Mouse (Mus musculus) stomach, postnatal 0 days (tissue): ENCODE measurements around the gene Pyroxd1. TPM values are rescaled to one million over a fixed set of nuclear protein-coding genes. Genes with fewer than 3 reads are reported as not detected.

Experiments used
- ATAC-seq: fragments of 200-750 bp; cut with Nextera tagmentation; 2 replicates; pipeline ENCODE4 v1.8.0; 2017; ENCODE audit not compliant: low FRiP score, low TSS enrichment
- DNase-seq: peaks from one replicate; pipeline ENCODE4 v3.0.0-alpha.2; 2016; ENCODE audit warnings: low spot score
- H3K27ac ChIP-seq: fragments of 300-500 bp; sonication (generic); replicated peaks from 2 replicates; pipeline ENCODE4 v1.5.1; 2014; ENCODE audit warnings: mild to moderate bottlenecking, control low read depth
- H3K27me3 ChIP-seq: fragments of 300-500 bp; sonication (generic); 2 replicates; pipeline ENCODE4 v1.6.1; 2014; ENCODE audit warnings: low read length; ENCODE audit not compliant: control insufficient read depth, insufficient read depth
- H3K36me3 ChIP-seq: fragments of 300-500 bp; sonication (generic); 2 replicates; pipeline ENCODE4 v1.6.1; 2014; ENCODE audit warnings: low read length, mixed read lengths; ENCODE audit not compliant: control insufficient read depth, insufficient read depth
- H3K4me1 ChIP-seq: fragments of 300-500 bp; sonication (generic); replicated peaks from 2 replicates; pipeline ENCODE4 v1.6.1; 2014; ENCODE audit warnings: antibody characterized with exemption; ENCODE audit not compliant: control insufficient read depth, insufficient read depth
- H3K4me2 ChIP-seq: fragments of 300-500 bp; sonication (generic); replicated peaks from 2 replicates; pipeline ENCODE4 v1.6.1; 2014; ENCODE audit warnings: low read depth, mild to moderate bottlenecking, control low read depth, moderate library complexity
- H3K4me3 ChIP-seq: fragments of 300-500 bp; sonication (generic); 2 replicates; pipeline ENCODE4 v1.5.1; 2014; ENCODE audit warnings: low read depth, low read length, control low read depth
- H3K9ac ChIP-seq: fragments of 300-500 bp; sonication (generic); 2 replicates; pipeline ENCODE4 v1.6.1; 2014; ENCODE audit warnings: mild to moderate bottlenecking, low read length, control low read depth, mixed read lengths
- H3K9me3 ChIP-seq: fragments of 300-500 bp; sonication (generic); 2 replicates; pipeline ENCODE4 v1.6.1; 2016; ENCODE audit warnings: low read length; ENCODE audit not compliant: control insufficient read depth
- CTCF ChIP-seq: IDR thresholded peaks from 2 replicates; pipeline ENCODE4 v1.5.1; 2016; ENCODE audit warnings: antibody characterized with exemption, low read depth, mild to moderate bottlenecking, moderate library complexity
- EP300 ChIP-seq: optimal IDR thresholded peaks from 2 replicates; pipeline ENCODE3; 2016; ENCODE audit warnings: antibody characterized with exemption
- WGBS: fragments of 180-500 bp; shearing (Covaris S2); extraction: QIAGEN DNeasy Blood & Tissue Kit; methylation state at CpG from one replicate; pipeline ENCODE4 v1.1.7; 2014; 5-methylcytosine and 5-hydroxymethylcytosine counted together
- polyA plus RNA-seq: library from polyadenylated mRNA; unstranded; fragments of >200 nt; fragmentation: Nextera tagmentation; extraction: Ambion mirVana; gene quantifications from 2 replicates; pipeline ENCODE4 v1.2.1, GENCODE M21; 2015

Gene Pyroxd1
- polyA plus RNA-seq, 1 experiment from 2014 or later, result 24.7 TPM

DNA sequence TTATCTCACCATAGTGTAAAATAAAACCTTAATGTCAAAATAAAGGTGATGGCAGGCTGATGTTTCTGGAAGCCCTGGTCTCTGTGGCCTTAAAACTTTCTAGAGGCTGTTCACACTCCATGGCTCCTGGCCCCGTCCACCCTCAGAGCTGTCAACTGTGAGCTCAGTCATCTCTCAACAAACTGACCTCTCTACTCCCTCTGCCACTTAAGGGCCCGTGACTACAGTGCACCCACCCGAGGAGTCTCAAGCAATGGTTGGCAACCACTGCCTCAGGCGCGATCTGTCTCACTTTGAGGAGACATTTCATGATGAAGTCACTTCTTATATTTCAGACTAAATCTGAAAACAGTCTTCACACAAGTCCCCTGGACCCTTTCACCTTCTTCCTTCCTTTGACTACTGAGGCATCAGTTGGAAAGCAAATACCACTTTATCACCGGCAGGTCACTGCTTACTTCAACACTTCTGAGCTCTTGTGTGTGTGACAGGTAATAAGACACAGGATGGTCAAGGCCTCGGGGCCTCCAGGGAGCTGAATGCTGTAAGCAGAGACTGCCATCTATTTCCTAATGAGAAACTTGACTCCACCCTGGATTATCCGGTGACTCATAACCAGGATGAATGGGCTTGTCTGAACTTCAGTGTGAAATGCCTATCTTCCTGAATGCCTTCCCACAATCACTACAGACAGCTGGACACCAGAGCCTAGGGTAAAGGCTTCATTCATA, 20.5 kb downstream of the Pyroxd1 start:
- H3K4me2 ChIP-seq, result no peak overlapping the region
- H3K4me1 ChIP-seq, result no peaks in the 10 kb centered on the region
- peaks cover 10% of the 10 kb centered on the region; the same call in 1 of the 2 replicates for H3K36me3 ChIP-seq

DNA sequence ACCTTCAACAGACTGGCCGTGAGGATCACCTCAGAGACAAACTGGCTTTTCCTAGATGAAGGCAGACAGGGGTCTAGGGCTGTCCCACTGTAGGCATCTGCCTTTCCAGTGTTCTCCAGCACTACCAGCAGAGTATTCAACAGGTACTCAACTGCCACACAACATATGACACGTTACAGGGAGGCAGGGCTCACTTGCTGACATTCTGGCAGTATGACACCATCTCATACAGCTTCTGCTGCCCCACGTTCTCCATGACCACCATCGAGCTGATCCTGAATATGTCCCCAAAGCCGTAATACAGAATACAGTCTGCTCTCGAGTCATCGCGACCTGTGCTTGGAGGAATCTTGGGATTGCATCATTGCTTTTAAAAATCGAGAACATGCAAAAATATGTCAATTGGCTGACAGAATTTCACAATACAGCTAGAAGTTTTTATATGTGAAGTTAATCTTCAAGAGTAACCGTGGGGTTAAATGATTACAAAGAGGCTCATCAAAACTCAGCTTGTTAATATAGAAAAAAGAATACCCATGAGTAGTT, 21.1 kb downstream of the Pyroxd1 start:
- Histone ChIP-seq H3K4me2 (no peak overlapping the region), H3K4me1 (no peaks in the 10 kb centered on the region), H3K4me3 (no peak overlapping the region), H3K27ac (0 out of 2 replicates have a peak overlapping the region, but pooled peaks have one; percentile 13), H3K9me3 (no peaks in the 10 kb centered on the region), H3K36me3 (peaks cover 10% of the 10 kb centered on the region; the same call in 1 of the 2 replicates), H3K27me3 (no peaks in the 10 kb centered on the region), H3K9ac (no peak overlapping the region)
- ATAC-seq (0 out of 2 replicates have a peak, but pooled peaks have one; percentile 8), DNase-seq (no peak)
- WGBS, result 84% methylated on average over 10 of the region's 10 CpGs
- TF ChIP-seq EP300 (no peak), CTCF (no peak)

More for the DNA sequence above, 20.5 kb downstream of the Pyroxd1 start:
- no peak overlapping the region for H3K4me3 ChIP-seq
- DNase-seq (no peak), ATAC-seq (peak; percentile 64)
- 0 out of 2 replicates have a peak overlapping the region, but pooled peaks have one; percentile 13 for H3K27ac ChIP-seq
- no peaks in the 10 kb centered on the region for H3K27me3 ChIP-seq
- H3K9me3 ChIP-seq, result no peaks in the 10 kb centered on the region
- TF ChIP-seq CTCF (no peak), EP300 (no peak)
- 72% methylated on average over 8 of the region's 8 CpGs for WGBS
- H3K9ac ChIP-seq, result no peak overlapping the region

DNA sequence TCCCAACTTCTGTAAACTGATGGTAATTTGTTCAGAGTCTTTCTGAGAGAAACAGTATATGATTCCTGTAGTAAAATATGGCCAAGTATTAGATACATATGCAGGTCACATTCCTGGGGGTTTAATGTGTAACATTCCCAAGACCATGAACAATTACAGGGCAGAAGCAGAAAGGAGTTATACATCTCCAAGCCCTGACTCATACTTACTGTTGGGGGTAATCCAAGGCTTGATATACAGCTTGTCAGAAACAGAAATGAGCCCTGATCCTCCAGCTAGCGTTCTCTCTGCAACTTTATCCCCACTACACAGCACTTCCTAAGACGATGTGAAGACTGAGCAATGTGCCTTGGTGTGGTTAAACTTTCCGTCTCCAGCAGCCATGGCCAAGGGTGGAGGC, 22.1 kb downstream of the Pyroxd1 start:
- WGBS, result 79% methylated on average over 3 of the region's 3 CpGs
- DNase-seq (no peak), ATAC-seq (no peak)
- H3K4me1 ChIP-seq, result no peaks in the 10 kb centered on the region
- TF ChIP-seq CTCF, result no peak
- H3K27ac ChIP-seq, result no peak overlapping the region
- H3K9ac ChIP-seq, result no peak overlapping the region
- no peak overlapping the region for H3K4me2 ChIP-seq
- peaks cover 12% of the 10 kb centered on the region; the same call in 1 of the 2 replicates for H3K36me3 ChIP-seq
- no peaks in the 10 kb centered on the region for H3K9me3 ChIP-seq
- H3K4me3 ChIP-seq, result no peak overlapping the region
- H3K27me3 ChIP-seq, result no peaks in the 10 kb centered on the region

DNA sequence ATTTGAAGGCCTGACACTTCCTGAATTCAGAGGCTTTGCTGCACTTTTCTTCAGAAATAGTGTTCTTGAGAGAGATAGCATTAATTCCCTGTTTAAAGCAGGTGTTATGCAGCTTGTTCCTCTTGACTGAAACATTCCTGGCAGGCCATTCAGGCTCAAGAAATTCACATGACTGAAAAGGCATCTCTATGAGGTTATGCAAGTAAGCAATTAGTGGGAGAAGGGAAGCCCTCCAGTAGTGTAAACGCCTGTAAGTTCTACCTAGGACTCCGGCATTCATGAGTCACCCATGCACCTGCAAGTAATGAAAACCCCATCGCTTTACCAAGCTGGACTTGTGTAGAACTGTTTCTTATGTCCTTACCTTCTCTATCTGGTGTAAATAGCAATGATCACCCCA, 24.1 kb downstream of the Pyroxd1 start:
- peaks cover 5% of the 10 kb centered on the region; the same call in 1 of the 2 replicates for H3K36me3 ChIP-seq
- no peak for ATAC-seq
- TF ChIP-seq EP300 (no peak), CTCF (no peak)
- WGBS, result 86% methylated on average over 3 of the region's 3 CpGs
- no peaks in the 10 kb centered on the region for H3K9me3 ChIP-seq
- no peaks in the 10 kb centered on the region for H3K27me3 ChIP-seq
- no peaks in the 10 kb centered on the region for H3K4me1 ChIP-seq
- no peak for DNase-seq
- no peak overlapping the region for H3K9ac ChIP-seq
- no peak overlapping the region for H3K27ac ChIP-seq
- H3K4me3 ChIP-seq, result no peak overlapping the region
- no peak overlapping the region for H3K4me2 ChIP-seq

DNA sequence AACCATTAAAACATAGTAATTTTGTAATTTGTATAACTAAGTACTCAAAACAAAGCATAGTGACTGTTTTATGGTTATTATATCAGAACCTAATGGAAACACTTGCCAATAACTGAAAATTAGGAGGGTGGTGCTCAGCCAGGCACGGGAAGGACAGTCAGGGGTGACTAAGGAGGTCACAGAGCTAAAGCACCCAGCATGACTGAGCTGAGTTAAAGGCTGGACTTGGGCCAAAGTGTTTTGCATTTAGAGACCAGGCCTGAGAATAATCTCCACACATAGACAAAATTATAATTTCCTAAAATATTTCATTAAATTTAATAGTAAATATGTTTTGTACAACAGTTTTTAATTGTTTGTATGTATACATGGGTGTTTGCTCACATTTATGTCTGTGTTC, 31.6 kb downstream of the Pyroxd1 start:
- no peak for DNase-seq
- Histone ChIP-seq H3K27ac (no peak overlapping the region), H3K4me1 (no peaks in the 10 kb centered on the region), H3K9me3 (no peaks in the 10 kb centered on the region), H3K4me2 (no peak overlapping the region), H3K36me3 (no peaks in the 10 kb centered on the region), H3K27me3 (no peaks in the 10 kb centered on the region), H3K9ac (no peak overlapping the region), H3K4me3 (no peak overlapping the region)
- ATAC-seq, result no peak
- TF ChIP-seq CTCF, result no peak
- WGBS, result 63% methylated on average over 1 of the region's 1 CpGs
